Comparison of ENCODE assay signal across 14 mouse cellular contexts in the genomic region with DNA sequence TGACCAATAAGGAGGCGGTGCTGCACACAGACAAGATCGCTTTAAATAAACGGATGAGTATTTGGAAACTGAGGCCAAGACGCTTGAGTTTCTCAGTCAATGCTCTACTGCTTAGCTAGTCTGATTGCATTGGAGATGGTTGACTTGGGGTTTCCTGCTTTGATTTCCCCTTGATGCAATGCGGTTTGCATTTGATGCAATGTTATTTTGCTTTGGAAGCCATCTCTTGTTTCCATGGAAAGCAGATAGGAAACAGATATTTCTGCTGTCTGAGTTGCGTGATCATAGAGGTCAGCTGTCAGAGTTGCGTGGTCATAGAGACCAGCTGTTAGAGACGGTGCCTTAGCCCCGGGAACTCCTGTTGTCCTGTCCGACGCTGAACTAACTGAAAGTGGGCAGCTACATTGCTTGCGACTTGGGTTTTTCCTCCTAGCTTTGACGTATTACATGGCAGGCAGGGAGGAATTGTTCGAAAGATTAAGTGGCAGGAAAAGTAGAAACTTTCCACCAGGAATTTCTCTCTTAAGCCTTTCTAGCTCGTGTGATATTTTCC.
DNase-seq lines count a peak whose midpoint lies in the region; ATAC-seq and TF ChIP-seq lines count a peak whose summit lies in the region.
"Had no signal": no experiment of that assay in that cellular context is flagged by ENCODE, and none has a peak within 500 bp of the region (broad histone marks: within the 10 kb centered on the region; RNA-seq: fewer than 3 reads in every experiment).

No protein-coding gene starts in this region.

- peak overlapping the region; percentile 1; the same call in 1 of the 2 replicates for H3K4me2 ChIP-seq in midbrain, embryonic 14.5 days (ENCODE audit: low read length)
- H3K4me2 ChIP-seq in lung, embryonic 14.5 days: peak overlapping the region; percentile 1; the same call in 1 of the 2 replicates
- no peak overlapping the region for H3K4me2 ChIP-seq in stomach, embryonic 16.5 days (ENCODE audit: low read depth, low read length)
- H3K4me2 ChIP-seq in hindbrain, embryonic 16.5 days (ENCODE audit: low read length): no peak overlapping the region
- H3K4me2 ChIP-seq: liver, embryonic 11.5 days; neural tube, embryonic 15.5 days had no signal

- no peak for ATAC-seq in midbrain, embryonic 14.5 days (ENCODE audit: low FRiP score, low TSS enrichment)
- no peak for ATAC-seq in lung, embryonic 14.5 days (ENCODE audit: insufficient read depth)
- ATAC-seq in stomach, embryonic 16.5 days (ENCODE audit: insufficient read depth, low FRiP score): no peak
- no peak for ATAC-seq in hindbrain, embryonic 16.5 days
- ATAC-seq: midbrain, embryonic 13.5 days had no signal

- peak overlapping the region; percentile 17; the same call in 1 of the 2 replicates for H3K27ac ChIP-seq in gastrocnemius, adult 2 months
- H3K27ac ChIP-seq in midbrain, embryonic 14.5 days (replicated peaks; ENCODE audit: low read depth, low read length): no peak overlapping the region
- no peak overlapping the region for H3K27ac ChIP-seq in midbrain, embryonic 10.5 days (replicated peaks)
- H3K27ac ChIP-seq in lung, embryonic 14.5 days (ENCODE audit: low read depth): peak overlapping the region; percentile 55
- 0 out of 2 replicates have a peak overlapping the region, but pooled peaks have one; percentile 40 for H3K27ac ChIP-seq in stomach, embryonic 16.5 days (ENCODE audit: low read length)
- no peak overlapping the region for H3K27ac ChIP-seq in hindbrain, embryonic 16.5 days (ENCODE audit: low read depth, low read length)
- H3K27ac ChIP-seq: midbrain, embryonic 13.5 days; neural tube, embryonic 15.5 days had no signal

- DNase-seq in gastrocnemius, adult 2 months: no peak
- DNase-seq in gastrocnemius, adult 8-10 months (ENCODE audit: low spot score in 2 of 2): no peak
- DNase-seq in midbrain, embryonic 14.5 days: no peak
- DNase-seq in midbrain, embryonic 10.5 days (ENCODE audit: low spot score): no peak
- peak; percentile 76 for DNase-seq in lung, embryonic 14.5 days
- DNase-seq in adrenal gland, postnatal 4 days (ENCODE audit: low spot score in 2 of 2): no peak
- DNase-seq: adrenal gland, adult 2 months; gastrocnemius, postnatal 14 days had no signal

- TF ChIP-seq CTCF in gastrocnemius, adult 2 months (IDR thresholded peaks at IDR 0.05): no peak
- TF ChIP-seq CTCF in lung, embryonic 14.5 days (IDR thresholded peaks at IDR 0.05; ENCODE audit: low read depth): no peak

- intact Hi-C loops in gastrocnemius, adult 2 months (cut with DNase I): no loop called here

- 91% methylated on average over 15 of the region's 15 CpGs for WGBS in midbrain, embryonic 14.5 days
- 90% methylated on average over 15 of the region's 15 CpGs for WGBS in midbrain, embryonic 10.5 days
- 52% methylated on average over 15 of the region's 15 CpGs for WGBS in lung, embryonic 14.5 days
- 57% methylated on average over 15 of the region's 15 CpGs for WGBS in stomach, embryonic 16.5 days
- 86% methylated on average over 15 of the region's 15 CpGs for WGBS in hindbrain, embryonic 16.5 days

- H3K27me3 ChIP-seq in midbrain, embryonic 14.5 days (ENCODE audit: control insufficient read depth, insufficient read depth, low read length): no peaks in the 10 kb centered on the region
- no peaks in the 10 kb centered on the region for H3K27me3 ChIP-seq in midbrain, embryonic 10.5 days (ENCODE audit: low read depth, poor library complexity, severe bottlenecking)
- no peaks in the 10 kb centered on the region for H3K27me3 ChIP-seq in lung, embryonic 14.5 days (ENCODE audit: insufficient read depth, low read length)
- H3K27me3 ChIP-seq in stomach, embryonic 16.5 days (ENCODE audit: control insufficient read depth, insufficient read depth, low read length): no peaks in the 10 kb centered on the region
- no peaks in the 10 kb centered on the region for H3K27me3 ChIP-seq in hindbrain, embryonic 16.5 days (replicated peaks; ENCODE audit: control insufficient read depth, insufficient read depth, low read length)
- H3K27me3 ChIP-seq: midbrain, embryonic 13.5 days; neural tube, embryonic 15.5 days had no signal

- H3K9ac ChIP-seq in midbrain, embryonic 14.5 days (replicated peaks; ENCODE audit: low read length): no peak overlapping the region
- H3K9ac ChIP-seq in lung, embryonic 14.5 days: no peak overlapping the region
- no peak overlapping the region for H3K9ac ChIP-seq in stomach, embryonic 16.5 days (ENCODE audit: low read length)
- no peak overlapping the region for H3K9ac ChIP-seq in hindbrain, embryonic 16.5 days (ENCODE audit: low read depth, low read length)
- H3K9ac ChIP-seq: midbrain, embryonic 13.5 days; neural tube, embryonic 15.5 days had no signal

- no peak overlapping the region for H3K4me3 ChIP-seq in gastrocnemius, adult 2 months
- no peak overlapping the region for H3K4me3 ChIP-seq in midbrain, embryonic 14.5 days (replicated peaks; ENCODE audit: low read depth, low read length)
- H3K4me3 ChIP-seq in midbrain, embryonic 10.5 days: no peak overlapping the region
- no peak overlapping the region for H3K4me3 ChIP-seq in lung, embryonic 14.5 days (ENCODE audit: low read depth, low read length)
- no peak overlapping the region for H3K4me3 ChIP-seq in stomach, embryonic 16.5 days (replicated peaks; ENCODE audit: low read length)
- no peak overlapping the region for H3K4me3 ChIP-seq in hindbrain, embryonic 16.5 days (ENCODE audit: low read length)
- H3K4me3 ChIP-seq: forebrain, embryonic 10.5 days; midbrain, embryonic 13.5 days; neural tube, embryonic 15.5 days had no signal

- H3K4me1 ChIP-seq in midbrain, embryonic 14.5 days (ENCODE audit: control insufficient read depth, insufficient read depth, low read length): peaks cover 27% of the 10 kb centered on the region; the same call in 1 of the 2 replicates
- peaks cover 17% of the 10 kb centered on the region for H3K4me1 ChIP-seq in midbrain, embryonic 10.5 days
- H3K4me1 ChIP-seq in lung, embryonic 14.5 days (ENCODE audit: insufficient read depth): peaks cover 15% of the 10 kb centered on the region; the same call in 1 of the 2 replicates
- H3K4me1 ChIP-seq in stomach, embryonic 16.5 days (ENCODE audit: control insufficient read depth, insufficient read depth, low read length): peaks cover 12% of the 10 kb centered on the region; the same call in 1 of the 2 replicates
- peaks cover 2% of the 10 kb centered on the region; the same call in 1 of the 2 replicates for H3K4me1 ChIP-seq in hindbrain, embryonic 16.5 days (ENCODE audit: control insufficient read depth, insufficient read depth, low read depth, low read length)

- no peaks in the 10 kb centered on the region for H3K9me3 ChIP-seq in midbrain, embryonic 14.5 days (ENCODE audit: control insufficient read depth, low read length)
- H3K9me3 ChIP-seq in midbrain, embryonic 10.5 days (replicated peaks): no peaks in the 10 kb centered on the region
- no peaks in the 10 kb centered on the region for H3K9me3 ChIP-seq in lung, embryonic 14.5 days (ENCODE audit: low read depth, low read length)
- H3K9me3 ChIP-seq in stomach, embryonic 16.5 days (replicated peaks; ENCODE audit: control insufficient read depth, low read length): no peaks in the 10 kb centered on the region
- H3K9me3 ChIP-seq in hindbrain, embryonic 16.5 days (ENCODE audit: control insufficient read depth, low read length): no peaks in the 10 kb centered on the region
- H3K9me3 ChIP-seq: forebrain, embryonic 10.5 days; midbrain, embryonic 13.5 days; neural tube, embryonic 15.5 days had no signal

- H3K36me3 ChIP-seq in midbrain, embryonic 14.5 days (ENCODE audit: control insufficient read depth, insufficient read depth, low read length): peaks cover 5% of the 10 kb centered on the region; the same call in 1 of the 2 replicates
- 0 out of 2 replicates have a peak, but pooled peaks cover 6% of the 10 kb centered on the region for H3K36me3 ChIP-seq in midbrain, embryonic 10.5 days
- H3K36me3 ChIP-seq in lung, embryonic 14.5 days (ENCODE audit: insufficient read depth): no peaks in the 10 kb centered on the region
- 0 out of 2 replicates have a peak, but pooled peaks cover 4% of the 10 kb centered on the region for H3K36me3 ChIP-seq in stomach, embryonic 16.5 days (ENCODE audit: control insufficient read depth, insufficient read depth, low read length)
- no peaks in the 10 kb centered on the region for H3K36me3 ChIP-seq in hindbrain, embryonic 16.5 days (ENCODE audit: control insufficient read depth, insufficient read depth, low read length)
- H3K36me3 ChIP-seq: neural tube, embryonic 15.5 days had no signal

Comparison
In these comparisons a context has a peak if more than half of its experiments do, and no peak if none do; other contexts are left out.
1. H3K27ac ChIP-seq: peak in gastrocnemius, adult 2 months (single experiment), lung, embryonic 14.5 days (single experiment) and stomach, embryonic 16.5 days (single experiment); none in midbrain, embryonic 14.5 days (single experiment), midbrain, embryonic 10.5 days (single experiment) and hindbrain, embryonic 16.5 days (single experiment).
2. H3K4me2 ChIP-seq: peak in midbrain, embryonic 14.5 days (single experiment) and lung, embryonic 14.5 days (single experiment); none in stomach, embryonic 16.5 days (single experiment) and hindbrain, embryonic 16.5 days (single experiment).